Mouse (Mus musculus): ENCODE results near the gene Ttc21a.
"Not testable (repeated sequence)": the region's sequence is repeated elsewhere in the genome, so short reads cannot be mapped to it uniquely, and the experiment has no call there.

The Ttc21a gene

DNA sequence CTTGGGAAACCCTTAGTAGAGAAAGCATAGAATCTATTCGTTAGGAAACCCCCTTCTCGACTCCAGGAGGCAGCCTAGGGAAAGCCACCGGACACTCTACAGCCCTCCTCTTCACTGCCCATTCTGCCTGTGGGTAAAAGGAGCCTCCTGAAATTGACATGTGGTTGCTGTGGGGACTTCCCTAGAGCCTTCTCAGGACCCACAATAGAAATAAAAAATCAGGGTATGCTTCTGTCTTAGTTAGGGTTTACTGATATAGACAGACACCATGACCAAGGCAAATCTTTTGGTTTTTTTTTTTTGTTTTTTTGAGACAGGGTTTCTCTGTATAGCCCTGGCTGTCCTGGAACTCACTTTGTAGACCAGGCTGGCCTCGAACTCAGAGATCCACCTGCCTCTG, 58.7 kb downstream of the Ttc21a start:
- DNase-seq (ENCODE audit: low read depth, low spot score) = no peak

DNA sequence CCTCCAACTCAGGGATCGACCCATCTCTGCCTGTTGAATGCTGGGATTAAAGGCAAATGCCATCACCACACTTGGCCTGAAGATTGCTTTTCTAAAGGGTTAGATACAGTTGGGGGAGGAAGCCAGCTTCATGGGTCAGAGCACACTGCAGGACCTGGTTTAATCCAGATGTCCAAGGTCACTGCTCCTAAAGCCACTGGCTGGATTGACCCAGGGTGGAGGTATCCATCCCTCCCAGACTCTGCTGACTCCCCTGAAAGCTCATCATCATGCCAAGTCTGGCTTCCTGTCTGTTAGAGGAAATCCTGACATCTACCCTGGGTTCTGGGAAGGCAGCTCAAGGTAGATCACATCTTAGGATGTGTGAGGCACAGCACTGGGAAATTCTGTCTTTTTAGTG, 61.4 kb downstream of the Ttc21a start:
- no peak for DNase-seq (ENCODE audit: low read depth, low spot score)

DNA sequence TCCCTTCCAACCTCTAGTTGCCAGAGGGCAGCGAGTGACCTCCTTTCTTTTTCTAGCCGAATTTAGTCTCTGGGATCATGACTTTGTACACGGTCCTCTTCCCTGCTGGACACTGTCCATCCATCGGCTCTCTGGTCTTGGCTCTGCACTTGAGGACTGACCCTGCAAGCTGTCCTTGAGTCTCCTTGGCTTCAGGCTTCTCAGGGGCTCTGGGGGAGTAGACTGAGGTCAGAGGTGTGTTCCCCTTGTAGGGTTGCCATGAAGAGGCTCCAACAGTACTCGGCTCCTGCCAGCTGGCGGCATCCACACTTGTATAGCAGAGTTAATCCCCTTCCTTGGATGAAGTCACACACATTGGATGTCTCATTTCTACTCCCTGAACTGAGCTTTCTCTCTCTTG, 62.2 kb downstream of the Ttc21a start:
- DNase-seq (ENCODE audit: low read depth, low spot score) = no peak

DNA sequence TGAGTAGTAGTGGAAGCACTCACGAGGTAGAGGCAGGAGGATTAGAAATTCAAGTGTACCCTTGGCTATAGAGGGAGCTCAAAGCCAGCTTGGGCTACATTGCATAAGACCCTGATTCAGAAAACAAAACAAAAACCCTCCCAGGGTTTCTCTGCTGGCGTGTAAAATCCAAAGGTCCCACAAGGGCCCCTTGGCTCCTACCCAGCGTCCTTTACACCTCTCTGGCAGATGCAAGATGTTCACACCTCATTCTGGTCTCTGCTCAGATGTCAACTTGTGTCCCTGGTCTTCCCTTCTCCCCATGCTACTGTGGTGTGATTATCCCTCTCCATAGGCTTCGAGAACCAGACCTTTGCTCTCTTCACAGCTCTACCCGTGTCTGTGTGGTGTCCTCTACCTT, 63.4 kb downstream of the Ttc21a start:
- no peak for DNase-seq (ENCODE audit: low read depth, low spot score)

DNA sequence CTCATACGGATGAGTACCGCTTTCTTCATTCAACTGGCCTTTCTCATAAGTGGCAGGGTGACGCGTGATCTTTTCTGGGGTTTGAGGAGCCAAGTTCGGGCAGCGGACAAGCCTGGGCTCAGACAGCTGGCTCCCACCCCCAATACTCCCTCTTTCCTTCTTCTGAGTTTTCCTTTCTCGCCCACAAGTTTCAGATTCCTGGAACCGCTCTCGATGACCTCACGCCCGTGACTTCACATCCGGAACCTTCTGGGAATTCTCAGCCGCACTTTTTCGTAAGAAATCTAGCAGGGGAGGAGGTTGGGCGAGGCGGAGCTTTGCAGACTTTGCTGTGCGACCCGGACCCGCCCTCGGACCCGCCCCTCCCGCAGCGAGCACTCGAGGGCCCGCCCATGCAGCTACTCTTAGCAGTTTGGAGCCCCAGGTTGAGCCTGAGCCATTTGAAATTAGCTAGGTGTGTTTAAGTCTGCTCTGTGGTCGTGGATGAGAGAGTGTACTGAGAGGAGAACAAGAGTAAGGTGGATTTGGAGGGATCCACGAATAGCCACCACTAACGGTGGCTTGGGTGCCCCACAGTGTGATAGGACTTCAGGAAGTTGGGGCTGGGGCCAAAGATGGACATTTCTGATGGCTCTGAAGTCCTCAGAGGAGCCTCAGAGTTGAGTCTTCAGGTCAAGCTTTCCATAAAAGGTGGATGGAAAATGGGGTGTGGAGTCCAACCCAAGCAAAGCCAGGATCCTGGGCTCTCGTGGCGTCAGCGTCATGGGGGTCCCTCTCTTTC, 64.7 kb downstream of the Ttc21a start:
- peak; percentile 88 for DNase-seq (ENCODE audit: low read depth, low spot score)

DNA sequence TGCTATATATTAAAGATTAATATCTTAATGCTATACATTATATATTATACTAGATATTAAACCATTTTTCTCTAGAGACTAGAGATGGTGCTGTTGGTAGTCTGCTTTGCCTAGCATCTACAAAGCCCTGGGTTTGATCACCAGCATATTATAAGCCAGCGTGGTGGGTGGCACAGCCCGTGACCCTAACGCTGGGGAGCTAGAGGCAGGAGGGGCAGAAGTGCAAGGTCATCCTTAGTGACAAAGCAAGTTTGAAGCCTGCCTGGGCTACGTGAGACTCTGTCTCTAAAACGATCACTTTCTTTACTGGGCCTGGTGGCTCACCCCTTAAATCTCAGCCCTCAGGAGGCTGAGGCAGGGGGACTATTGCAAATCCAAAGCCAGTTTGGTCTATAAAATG, 65.5 kb downstream of the Ttc21a start:
- DNase-seq (ENCODE audit: low read depth, low spot score) = no peak

DNA sequence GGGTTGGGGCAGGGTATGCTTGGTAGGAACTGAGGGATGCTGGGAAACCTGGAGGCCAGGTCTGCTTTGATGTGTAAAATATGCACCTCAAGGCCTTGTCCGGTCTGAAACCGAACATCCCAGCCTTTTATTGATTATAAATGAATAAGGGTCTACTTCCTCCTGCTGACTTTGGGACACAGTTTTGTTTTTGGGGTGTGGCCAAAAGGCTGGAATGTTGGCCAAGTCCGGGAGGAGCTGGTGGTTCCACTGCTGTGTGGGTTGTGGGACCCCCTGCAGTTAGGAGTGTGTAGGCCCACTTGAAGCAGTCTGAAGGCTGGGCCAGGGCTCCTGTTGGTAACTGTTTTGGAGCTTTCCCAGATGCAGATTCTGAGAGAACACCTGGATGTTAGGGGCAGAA, 68.5 kb downstream of the Ttc21a start:
- no peak for DNase-seq (ENCODE audit: low read depth, low spot score)

DNA sequence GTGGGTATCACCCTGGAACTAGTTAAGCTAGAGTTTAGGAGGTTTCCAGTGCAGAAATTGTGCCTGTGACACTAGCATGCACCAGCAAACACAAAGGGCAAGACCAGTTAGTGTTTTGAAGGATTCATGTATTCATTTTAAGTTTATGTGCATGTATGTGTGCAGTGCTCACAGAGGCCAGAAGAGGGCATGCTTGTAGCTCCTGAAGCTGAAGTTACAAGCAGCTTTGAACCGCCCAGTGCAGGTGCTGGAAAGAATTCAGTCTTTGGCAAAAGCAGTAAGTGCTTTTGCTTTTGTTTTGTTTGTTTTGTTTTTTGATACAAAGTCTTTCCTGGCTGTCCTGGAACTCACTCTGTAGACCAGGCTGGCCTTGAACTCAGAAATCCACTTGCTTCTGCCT, 70.4 kb downstream of the Ttc21a start:
- peak; percentile 32 for DNase-seq (ENCODE audit: low read depth, low spot score)

DNA sequence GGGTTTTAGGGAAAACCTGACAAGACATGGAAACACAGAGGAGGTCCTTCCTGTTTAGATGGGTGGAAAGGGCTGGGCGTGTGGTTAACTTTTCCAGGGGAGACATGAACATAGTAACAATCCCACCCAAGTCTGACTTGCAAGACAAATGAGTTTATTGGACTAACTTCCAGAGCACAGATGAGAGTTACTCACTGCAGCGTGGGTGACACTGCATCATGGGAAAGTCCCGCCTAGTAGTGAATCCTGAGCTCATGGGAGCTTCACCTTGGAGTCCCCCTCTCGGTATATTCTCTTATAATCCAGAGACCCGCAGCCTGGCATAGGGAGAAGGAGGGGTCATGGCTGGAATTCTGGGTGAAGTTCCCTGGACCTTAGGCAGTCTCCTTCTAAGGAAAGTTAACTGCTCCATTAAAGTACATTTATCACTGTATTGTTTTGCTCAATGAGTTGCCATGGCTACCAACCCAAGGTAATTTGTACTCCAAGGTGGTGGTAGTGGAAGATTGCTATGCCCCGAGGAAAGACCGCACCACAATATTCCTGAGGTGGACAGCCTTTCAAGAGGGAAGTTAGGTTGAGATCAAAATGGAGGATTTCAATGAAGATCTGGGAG, 71.9 kb downstream of the Ttc21a start:
- DNase-seq (ENCODE audit: low read depth, low spot score) = peak; percentile 52

DNA sequence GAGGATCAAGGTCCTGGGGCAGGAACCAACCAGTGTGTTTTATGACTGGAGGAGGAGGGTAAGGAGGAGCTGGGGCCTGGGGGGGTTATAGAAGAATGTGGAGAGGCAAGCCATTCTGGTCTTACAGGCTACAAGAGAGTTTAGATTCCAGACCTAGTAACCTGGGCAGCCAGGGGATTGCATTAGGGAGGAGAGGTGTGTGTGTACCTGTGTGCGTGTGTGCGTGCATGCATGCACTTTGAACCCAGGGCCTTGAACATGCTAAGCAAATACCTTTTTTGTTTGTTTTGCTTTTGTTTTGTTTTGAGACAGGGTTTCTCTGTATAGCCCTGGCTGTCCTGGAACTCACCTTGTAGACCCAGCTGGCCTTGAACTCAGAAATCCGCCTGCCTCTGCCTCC, 72.5 kb downstream of the Ttc21a start:
- DNase-seq (ENCODE audit: low read depth, low spot score) = no peak

DNA sequence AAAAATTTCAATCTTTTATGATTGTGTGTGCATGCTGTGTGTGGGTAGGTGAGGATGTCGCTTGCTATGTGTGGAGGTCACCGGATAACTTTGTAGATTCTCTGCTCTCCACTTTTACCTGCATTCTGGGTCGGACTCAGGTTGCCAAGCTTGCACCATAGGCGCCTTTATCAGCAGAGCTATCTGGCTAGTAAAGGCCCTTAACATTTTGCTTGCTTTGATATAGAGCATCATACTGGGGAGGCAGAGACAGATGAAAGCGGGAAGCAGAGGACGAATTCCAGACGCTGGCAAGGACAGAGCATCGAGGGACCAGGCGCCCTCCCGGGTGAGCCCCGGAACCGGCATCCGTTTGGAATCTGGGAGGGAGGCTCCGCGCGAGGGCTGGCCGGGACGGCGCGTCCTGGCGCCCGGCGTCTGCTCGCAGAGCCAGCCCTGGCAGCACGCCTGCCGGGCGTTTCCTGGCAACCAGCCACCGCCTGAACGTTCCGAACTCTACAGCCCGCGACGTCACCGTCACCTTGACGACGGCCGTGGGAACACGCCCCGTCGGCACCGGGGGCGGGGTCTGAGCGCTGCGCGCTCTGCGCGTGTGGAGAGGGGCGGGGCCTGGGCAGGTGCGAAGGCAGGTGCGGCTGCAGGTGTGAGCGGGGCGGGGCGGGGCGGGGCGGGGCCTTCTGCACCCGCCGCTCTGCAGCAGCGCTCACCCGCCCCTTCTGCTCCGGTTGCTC, 73.5 kb downstream of the Ttc21a start:
- DNase-seq (ENCODE audit: low read depth, low spot score) = peak; percentile 97

DNA sequence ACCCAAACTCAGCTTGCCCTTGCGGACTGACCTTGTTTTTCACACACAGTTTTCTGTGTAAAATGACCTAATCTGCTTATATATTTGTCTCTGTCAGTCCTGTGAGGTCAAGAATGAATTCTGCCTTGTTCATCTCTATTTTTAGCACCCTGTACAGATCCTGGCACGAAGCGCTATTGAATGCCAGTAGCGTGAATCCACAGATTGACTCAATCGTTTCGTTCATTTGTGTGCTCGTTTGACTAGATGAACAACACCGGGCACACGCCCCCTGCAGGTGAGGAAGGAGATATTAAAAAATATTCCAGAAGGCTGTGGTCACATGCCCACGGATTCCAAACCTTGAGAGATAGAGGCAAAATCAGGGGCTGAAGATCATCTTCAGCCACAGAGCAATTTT, 74.1 kb downstream of the Ttc21a start:
- peak; percentile 82 for DNase-seq (ENCODE audit: low read depth, low spot score)

DNA sequence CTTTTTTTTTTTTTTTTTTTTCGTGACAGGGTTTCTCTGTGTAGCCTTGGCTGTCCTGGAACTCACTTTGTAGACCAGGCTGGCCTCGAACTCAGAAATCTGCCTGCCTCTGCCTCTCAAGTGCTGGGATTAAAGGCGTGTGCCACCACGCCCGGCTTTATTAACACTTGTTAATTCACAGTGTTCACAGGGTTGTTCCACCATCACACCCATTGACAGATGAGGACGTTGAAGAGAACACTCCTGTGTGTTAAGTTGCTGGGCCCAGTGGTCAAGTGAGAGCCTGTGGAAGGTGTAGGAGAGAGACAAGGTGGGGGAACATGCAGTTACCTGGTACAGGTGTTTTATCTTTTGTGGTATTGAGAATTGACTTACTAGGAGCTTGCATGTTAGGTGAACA, 74.8 kb downstream of the Ttc21a start:
- DNase-seq (ENCODE audit: low read depth, low spot score) = not testable (repeated sequence)

DNA sequence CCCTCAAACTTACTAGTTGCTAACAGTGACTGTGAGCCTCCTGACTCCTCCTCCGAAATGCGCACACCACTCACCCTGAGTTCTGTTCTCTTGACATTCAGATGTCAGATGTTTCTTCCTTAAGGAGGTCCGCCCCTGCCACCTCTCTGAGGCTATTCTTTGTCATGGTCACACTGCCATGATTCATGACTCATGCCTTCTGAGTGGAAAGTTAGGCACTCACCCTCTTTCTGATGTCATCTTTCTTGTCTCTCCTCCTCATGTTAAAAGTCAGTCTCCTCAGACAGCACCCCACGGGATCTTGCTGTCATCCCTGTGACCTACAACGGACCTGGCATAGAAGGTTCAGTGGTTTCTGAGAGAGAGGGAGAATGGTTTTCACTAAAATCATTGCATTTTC, 75.4 kb downstream of the Ttc21a start:
- DNase-seq (ENCODE audit: low read depth, low spot score) = peak; percentile 47

DNA sequence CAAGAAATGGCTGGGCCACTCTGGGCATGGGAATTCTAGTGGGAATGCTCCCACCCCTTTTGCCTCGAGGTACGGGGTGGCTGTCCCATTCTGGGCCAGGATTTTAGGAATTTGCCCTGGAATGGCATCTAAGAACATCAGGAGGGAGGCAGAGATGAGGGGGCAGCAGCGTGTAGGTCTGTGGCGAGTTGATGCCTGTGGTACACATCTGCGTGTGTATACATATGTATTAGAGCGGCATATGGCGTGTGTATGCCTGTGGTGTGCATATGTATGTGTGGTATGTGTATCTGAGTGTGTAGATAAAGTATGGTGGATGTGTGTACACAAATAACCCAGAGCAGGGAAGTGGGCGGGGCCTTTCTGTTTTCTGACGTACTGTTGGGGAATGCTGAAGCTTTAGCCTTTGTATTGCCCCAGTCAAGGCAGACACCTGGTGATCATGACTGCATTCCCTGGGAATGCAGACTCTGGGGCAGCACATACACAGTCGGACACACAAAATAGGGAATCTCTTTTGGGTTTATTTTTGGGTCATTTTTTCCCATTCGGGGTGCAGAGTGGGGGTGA, 75.9 kb downstream of the Ttc21a start:
- no peak for DNase-seq (ENCODE audit: low read depth, low spot score)

DNA sequence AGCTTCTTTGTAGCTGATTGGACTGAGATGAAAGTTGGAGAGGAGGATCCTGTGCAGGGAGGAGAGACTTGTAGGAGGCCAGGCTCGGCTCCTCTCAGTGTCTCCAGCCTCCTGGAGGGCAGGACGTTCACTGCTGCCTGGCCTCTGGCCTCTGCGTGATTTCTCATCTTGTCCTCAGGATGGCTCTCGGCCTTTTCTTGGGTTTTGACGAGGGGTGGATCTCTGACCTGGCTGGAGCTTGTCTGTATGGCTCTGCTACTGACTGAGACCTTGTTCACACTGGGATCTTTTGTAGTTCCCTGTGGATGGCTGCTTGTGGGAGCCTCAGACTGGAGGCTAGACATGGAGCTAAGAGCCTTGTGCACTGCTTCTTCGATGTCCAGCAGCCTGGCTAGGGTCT, 77.4 kb downstream of the Ttc21a start:
- no peak for DNase-seq (ENCODE audit: low read depth, low spot score)

DNA sequence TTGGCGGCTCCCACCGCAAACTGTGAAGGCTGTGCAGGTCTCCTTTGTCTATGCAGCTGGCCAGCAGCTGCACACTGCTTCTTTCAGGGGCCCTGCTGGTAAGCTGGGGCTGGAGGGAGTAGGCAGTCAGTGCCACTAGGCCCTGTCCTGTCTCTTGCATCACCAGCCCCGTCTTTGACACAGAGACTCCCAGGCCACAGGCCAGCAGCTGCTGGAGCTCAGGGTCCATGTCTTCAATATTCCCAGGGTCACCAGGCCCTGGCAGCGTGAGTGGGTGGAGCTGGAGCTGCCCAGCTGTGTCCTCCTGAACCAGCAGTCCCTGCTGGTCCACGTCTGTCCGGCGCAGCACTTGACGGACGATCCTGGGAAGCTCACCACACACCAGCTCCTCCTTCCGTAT, 79.5 kb downstream of the Ttc21a start:
- no peak for DNase-seq (ENCODE audit: low read depth, low spot score)

Measured in CD4-positive helper T cell, adult 2 months (primary cell).